Mouse (Mus musculus) cerebellum, adult 18-20 months (tissue): ENCODE measurements around the gene Rtf2.

Experiments used
- DNase-seq, 2 experiments: peaks; one replicate each; pipeline ENCODE4 v3.0.0; 2021

The Rtf2 gene

GRCm38 (mm10) chr2:172496736-172497345 is 56.5 kb downstream of the Rtf2 start:
- DNase-seq, result no peak

GRCm38 (mm10) chr2:172498823-172499222 is 58.5 kb downstream of the Rtf2 start:
- DNase-seq, result no peak

GRCm38 (mm10) chr2:172500752-172501316 is 60.5 kb downstream of the Rtf2 start:
- no peak for DNase-seq

GRCm38 (mm10) chr2:172501341-172501740 is 61.0 kb downstream of the Rtf2 start:
- DNase-seq, result peak in 1 of 2 experiments; percentile 10

- DNase-seq, result no peak
Observed at GRCm38 (mm10) chr2:172502168-172502567, 61.8 kb downstream of the Rtf2 start.

- no peak for DNase-seq
Observed at GRCm38 (mm10) chr2:172506121-172506520, 65.8 kb downstream of the Rtf2 start.

GRCm38 (mm10) chr2:172510056-172510712 is 69.8 kb downstream of the Rtf2 start:
- DNase-seq, result no peak

- no peak for DNase-seq
Observed at GRCm38 (mm10) chr2:172510899-172511298, 70.5 kb downstream of the Rtf2 start.

GRCm38 (mm10) chr2:172516407-172516992 is 76.1 kb downstream of the Rtf2 start:
- DNase-seq, result no peak
